Comparison of ENCODE assay signal across 34 mouse cellular contexts in genomic region chr12:31701411-31701810, GRCm38 (mm10). TPM values are rescaled to one million over a fixed set of nuclear protein-coding genes. Genes with fewer than 3 reads are reported as not detected.
A peak's percentile ranks its signal among the peaks of the same experiment; 100 is the strongest.
DNase-seq lines count a peak whose midpoint lies in the region; ATAC-seq and TF ChIP-seq lines count a peak whose summit lies in the region.
"Had no signal": no experiment of that assay in that cellular context is flagged by ENCODE, and none has a peak within 500 bp of the region (broad histone marks: within the 10 kb centered on the region; RNA-seq: fewer than 3 reads in every experiment).

No protein-coding gene starts in this region.

- DNase-seq in heart, embryonic 10.5 days (ENCODE audit: low spot score), result no peak
- DNase-seq in heart, adult 18-20 months, result no peak
- peak; percentile 16 for DNase-seq in limb, embryonic 14.5 days (ENCODE audit: low spot score)
- DNase-seq in limb, embryonic 10.5 days (ENCODE audit: low spot score), result no peak
- DNase-seq in spleen, adult 18-20 months, result no peak
- DNase-seq: adrenal gland, postnatal 10 days; cerebellum, adult 9-10 months; cerebellum, postnatal 36 days; gastrocnemius, postnatal 25 days; heart, postnatal 10 days; kidney, adult 18-20 months; kidney, postnatal 25 days; layer of hippocampus, postnatal 36 days; left cerebral cortex, postnatal 4 days; liver; lung, adult 2 months; lung, postnatal 10 days; right cerebral cortex, postnatal 4 days; thymus, adult 2 months; thymus, postnatal 4 days had no signal

- ATAC-seq in heart, embryonic 16.5 days (replicated peaks; ENCODE audit: extremely low read depth, insufficient read depth, low FRiP score), result no peak
- no peak for ATAC-seq in heart, embryonic 11.5 days (replicated peaks; ENCODE audit: insufficient number of reproducible peaks, low FRiP score, low TSS enrichment)
- no peak for ATAC-seq in limb, embryonic 14.5 days (ENCODE audit: low FRiP score, low read depth)
- ATAC-seq: forebrain, embryonic 15.5 days; hindbrain, embryonic 16.5 days; midbrain, embryonic 13.5 days; Patski had no signal

- peaks cover 20% of the 10 kb centered on the region for H3K36me3 ChIP-seq in heart, embryonic 10.5 days
- peaks cover 4% of the 10 kb centered on the region; the same call in 1 of the 2 replicates for H3K36me3 ChIP-seq in heart, embryonic 16.5 days (ENCODE audit: control insufficient read depth, insufficient read depth)
- no peaks in the 10 kb centered on the region for H3K36me3 ChIP-seq in heart, embryonic 11.5 days (ENCODE audit: control insufficient read depth, insufficient read depth, low read length)
- peaks cover 7% of the 10 kb centered on the region; the same call in 1 of the 2 replicates for H3K36me3 ChIP-seq in limb, embryonic 14.5 days (ENCODE audit: control insufficient read depth, insufficient read depth, low read length)
- peaks cover 19% of the 10 kb centered on the region for H3K36me3 ChIP-seq in limb, embryonic 10.5 days

- no peaks in the 10 kb centered on the region for H3K27me3 ChIP-seq in heart, embryonic 10.5 days (ENCODE audit: insufficient read depth, poor library complexity, severe bottlenecking)
- no peaks in the 10 kb centered on the region for H3K27me3 ChIP-seq in heart, embryonic 16.5 days (ENCODE audit: control insufficient read depth, insufficient read depth, low read length)
- no peaks in the 10 kb centered on the region for H3K27me3 ChIP-seq in heart, embryonic 11.5 days (ENCODE audit: control insufficient read depth, insufficient read depth, low read length)
- no peaks in the 10 kb centered on the region for H3K27me3 ChIP-seq in limb, embryonic 14.5 days (ENCODE audit: control insufficient read depth, insufficient read depth, low read length)
- H3K27me3 ChIP-seq in limb, embryonic 10.5 days (ENCODE audit: low read depth, poor library complexity, severe bottlenecking), result no peaks in the 10 kb centered on the region
- H3K27me3 ChIP-seq: embryonic facial prominence, embryonic 12.5 days; forebrain, embryonic 15.5 days; kidney, embryonic 15.5 days; midbrain, embryonic 13.5 days; Patski had no signal

- H3K9me3 ChIP-seq in heart, embryonic 10.5 days, result no peaks in the 10 kb centered on the region
- peaks cover 3% of the 10 kb centered on the region; the same call in 1 of the 2 replicates for H3K9me3 ChIP-seq in heart, embryonic 16.5 days (replicated peaks; ENCODE audit: control insufficient read depth, low read length)
- no peaks in the 10 kb centered on the region; the same call in 1 of the 2 replicates for H3K9me3 ChIP-seq in heart, embryonic 11.5 days (replicated peaks; ENCODE audit: control insufficient read depth, low read length)
- peaks cover 8% of the 10 kb centered on the region; the same call in 1 of the 2 replicates for H3K9me3 ChIP-seq in limb, embryonic 14.5 days (ENCODE audit: control insufficient read depth, low read length)
- peaks cover 2% of the 10 kb centered on the region; the same call in 1 of the 2 replicates for H3K9me3 ChIP-seq in limb, embryonic 10.5 days (replicated peaks)
- H3K9me3 ChIP-seq: forebrain, embryonic 15.5 days had no signal

- no peak overlapping the region for H3K9ac ChIP-seq in heart, embryonic 16.5 days (ENCODE audit: low read length)
- no peak overlapping the region for H3K9ac ChIP-seq in heart, embryonic 11.5 days (ENCODE audit: low read depth, low read length)
- H3K9ac ChIP-seq in limb, embryonic 14.5 days (ENCODE audit: low read depth, low read length, severe bottlenecking), result no peak overlapping the region
- H3K9ac ChIP-seq: embryonic facial prominence, embryonic 12.5 days; forebrain, embryonic 15.5 days; kidney, embryonic 15.5 days; liver, embryonic 14.5 days; midbrain, embryonic 13.5 days had no signal

- no peak for TF ChIP-seq POLR2A in limb, embryonic 14.5 days (IDR thresholded peaks at IDR 0.05; ENCODE audit: borderline replicate concordance, extremely low read depth, insufficient read depth, insufficient read length)

- peaks cover 4% of the 10 kb centered on the region; the same call in 1 of the 2 replicates for H3K4me1 ChIP-seq in heart, embryonic 10.5 days
- H3K4me1 ChIP-seq in heart, embryonic 16.5 days (ENCODE audit: control insufficient read depth, insufficient read depth, low read length), result peaks cover 7% of the 10 kb centered on the region; the same call in 1 of the 2 replicates
- 0 out of 2 replicates have a peak, but pooled peaks cover 5% of the 10 kb centered on the region for H3K4me1 ChIP-seq in heart, embryonic 11.5 days (ENCODE audit: control insufficient read depth, insufficient read depth, low read length)
- H3K4me1 ChIP-seq in limb, embryonic 14.5 days (ENCODE audit: control insufficient read depth, insufficient read depth, low read length), result no peaks in the 10 kb centered on the region
- H3K4me1 ChIP-seq in limb, embryonic 10.5 days, result no peaks in the 10 kb centered on the region
- H3K4me1 ChIP-seq: embryonic facial prominence, embryonic 12.5 days; forebrain, embryonic 10.5 days; kidney, embryonic 15.5 days; midbrain, embryonic 13.5 days had no signal

- no peak overlapping the region for H3K4me3 ChIP-seq in heart, embryonic 10.5 days
- no peak overlapping the region for H3K4me3 ChIP-seq in heart, embryonic 16.5 days (ENCODE audit: low read length)
- no peak overlapping the region for H3K4me3 ChIP-seq in heart, embryonic 11.5 days (ENCODE audit: low read depth, low read length)
- H3K4me3 ChIP-seq in limb, embryonic 14.5 days (replicated peaks; ENCODE audit: low read length), result no peak overlapping the region
- no peak overlapping the region for H3K4me3 ChIP-seq in limb, embryonic 10.5 days
- H3K4me3 ChIP-seq: embryonic facial prominence, embryonic 12.5 days; forebrain, embryonic 10.5 days; forebrain, embryonic 15.5 days; kidney, embryonic 15.5 days; midbrain, embryonic 13.5 days had no signal

- 85% methylated on average over 5 of the region's 5 CpGs for WGBS in heart, embryonic 10.5 days
- WGBS in heart, embryonic 16.5 days, result 79% methylated on average over 5 of the region's 5 CpGs
- 77% methylated on average over 5 of the region's 5 CpGs for WGBS in heart, embryonic 11.5 days (ENCODE audit: insufficient replicate concordance)
- 58% methylated on average over 5 of the region's 5 CpGs for WGBS in limb, embryonic 14.5 days
- 77% methylated on average over 5 of the region's 5 CpGs for WGBS in limb, embryonic 10.5 days

- peak overlapping the region; percentile 52; the same call in 1 of the 2 replicates for H3K27ac ChIP-seq in heart, embryonic 10.5 days
- peak overlapping the region; percentile 32; the same call in 1 of the 2 replicates for H3K27ac ChIP-seq in heart, embryonic 16.5 days (ENCODE audit: low read length)
- H3K27ac ChIP-seq in heart, embryonic 11.5 days (ENCODE audit: low read depth, low read length), result no peak overlapping the region
- no peak overlapping the region for H3K27ac ChIP-seq in limb, embryonic 14.5 days (replicated peaks; ENCODE audit: low read depth, low read length)
- H3K27ac ChIP-seq in limb, embryonic 10.5 days, result no peak overlapping the region
- H3K27ac ChIP-seq: embryonic facial prominence, embryonic 12.5 days; forebrain, embryonic 10.5 days; forebrain, embryonic 15.5 days; kidney, embryonic 15.5 days; liver, embryonic 14.5 days; macrophage; midbrain, embryonic 13.5 days had no signal

- H3K4me2 ChIP-seq in heart, embryonic 16.5 days (ENCODE audit: low read depth, low read length), result no peak overlapping the region
- no peak overlapping the region for H3K4me2 ChIP-seq in heart, embryonic 11.5 days
- H3K4me2 ChIP-seq in limb, embryonic 14.5 days (replicated peaks; ENCODE audit: low read depth, low read length, severe bottlenecking), result no peak overlapping the region
- H3K4me2 ChIP-seq: embryonic facial prominence, embryonic 12.5 days; forebrain, embryonic 15.5 days; kidney, embryonic 15.5 days; midbrain, embryonic 13.5 days had no signal

RNA-seq across cellular contexts. Expression of gene Gpr22, which starts 12.3 kb away (rescaled TPM):
- polyA plus RNA-seq in heart, embryonic 10.5 days (2016; fragmentation: Nextera tagmentation; extraction: Ambion mirVana), result 4.9 and 15.2 TPM in 2 replicates
- 10 to 100 TPM; 16.6 to 20.0 TPM for total RNA-seq in heart, adult 18-20 months (2021)
- polyA plus RNA-seq in heart, embryonic 16.5 days (2015; fragmentation: Nextera tagmentation; extraction: Ambion mirVana), result 7.5 and 8.1 TPM in 2 replicates
- polyA plus RNA-seq in heart, embryonic 11.5 days (2014; fragmentation: Nextera tagmentation; extraction: Ambion mirVana), result 17.6 and 19.5 TPM in 2 replicates
- 0.13 and 0.14 TPM in 2 replicates for polyA plus RNA-seq in limb, embryonic 14.5 days (2012; rRNA removed)
- polyA plus RNA-seq in limb, embryonic 14.5 days (2014; fragmentation: Nextera tagmentation; extraction: Ambion mirVana), result 0.30 and 0.32 TPM in 2 replicates
- 0.38 and 0.59 TPM in 2 replicates for polyA plus RNA-seq in limb, embryonic 10.5 days (2016; fragmentation: Nextera tagmentation; extraction: Ambion mirVana)
- total RNA-seq: gastrocnemius, adult 18-20 months; gastrocnemius, postnatal 25 days; megakaryocyte-erythroid progenitor cell, adult 5-6 weeks; MEL had no signal
- polyA plus RNA-seq: lung, adult 2 months; macrophage had no signal

RNA-seq across cellular contexts. Expression of gene Cog5, which starts 46.7 kb away (rescaled TPM):
- polyA plus RNA-seq in heart, embryonic 10.5 days (2016; fragmentation: Nextera tagmentation; extraction: Ambion mirVana), result 26.1 and 31.0 TPM in 2 replicates
- 10 to 100 TPM; 54.5 to 60.3 TPM for total RNA-seq in heart, adult 18-20 months (2021)
- 25.6 and 27.3 TPM in 2 replicates for polyA plus RNA-seq in heart, embryonic 16.5 days (2015; fragmentation: Nextera tagmentation; extraction: Ambion mirVana)
- 32.3 and 37.3 TPM in 2 replicates for polyA plus RNA-seq in heart, embryonic 11.5 days (2014; fragmentation: Nextera tagmentation; extraction: Ambion mirVana)
- 39.1 and 43.4 TPM in 2 replicates for polyA plus RNA-seq in limb, embryonic 14.5 days (2012; rRNA removed)
- polyA plus RNA-seq in limb, embryonic 14.5 days (2014; fragmentation: Nextera tagmentation; extraction: Ambion mirVana), result 36.9 and 38.0 TPM in 2 replicates
- polyA plus RNA-seq in limb, embryonic 10.5 days (2016; fragmentation: Nextera tagmentation; extraction: Ambion mirVana), result 22.7 and 29.7 TPM in 2 replicates

RNA-seq across cellular contexts. Expression of gene Dus4l, which starts 46.8 kb away (rescaled TPM):
- polyA plus RNA-seq in heart, embryonic 10.5 days (2016; fragmentation: Nextera tagmentation; extraction: Ambion mirVana), result 7.4 and 11.4 TPM in 2 replicates
- total RNA-seq in heart, adult 18-20 months (2021), result 1 to 10 TPM; 5.9 to 8.0 TPM
- 7.1 and 7.4 TPM in 2 replicates for polyA plus RNA-seq in heart, embryonic 16.5 days (2015; fragmentation: Nextera tagmentation; extraction: Ambion mirVana)
- 9.0 and 9.6 TPM in 2 replicates for polyA plus RNA-seq in heart, embryonic 11.5 days (2014; fragmentation: Nextera tagmentation; extraction: Ambion mirVana)
- 10.6 and 14.1 TPM in 2 replicates for polyA plus RNA-seq in limb, embryonic 14.5 days (2012; rRNA removed)
- polyA plus RNA-seq in limb, embryonic 14.5 days (2014; fragmentation: Nextera tagmentation; extraction: Ambion mirVana), result 14.1 and 15.1 TPM in 2 replicates
- 11.8 and 12.0 TPM in 2 replicates for polyA plus RNA-seq in limb, embryonic 10.5 days (2016; fragmentation: Nextera tagmentation; extraction: Ambion mirVana)

Comparison
In these comparisons a context has a peak if more than half of its experiments do, and no peak if none do; other contexts are left out.
1. H3K27ac ChIP-seq: peak in heart, embryonic 10.5 days (single experiment) and heart, embryonic 16.5 days (single experiment); none in heart, embryonic 11.5 days (single experiment), limb, embryonic 14.5 days (single experiment) and limb, embryonic 10.5 days (single experiment).